Mouse (Mus musculus) embryonic fibroblast, embryonic 13.5 days (primary cell): ENCODE measurements at regions not wholly inside any gene's neighbourhood (a gene's known extent, or its start where the extent isn't known, plus 50 kb on each side); places are given as distances from the start of the nearest gene placed in this dataset.

Experiments used
- CTCF ChIP-seq: IDR thresholded peaks from 2 replicates; pipeline ENCODE4 v1.5.1; 2011; ENCODE audit warnings: mild to moderate bottlenecking, control low read depth, low read length, moderate library complexity, borderline replicate concordance; ENCODE audit not compliant: insufficient read depth
- POLR2A ChIP-seq: IDR thresholded peaks from 2 replicates; pipeline ENCODE4 v1.6.1; 2011; ENCODE audit warnings: low read depth, mild to moderate bottlenecking, control low read depth, low read length, moderate library complexity

DNA sequence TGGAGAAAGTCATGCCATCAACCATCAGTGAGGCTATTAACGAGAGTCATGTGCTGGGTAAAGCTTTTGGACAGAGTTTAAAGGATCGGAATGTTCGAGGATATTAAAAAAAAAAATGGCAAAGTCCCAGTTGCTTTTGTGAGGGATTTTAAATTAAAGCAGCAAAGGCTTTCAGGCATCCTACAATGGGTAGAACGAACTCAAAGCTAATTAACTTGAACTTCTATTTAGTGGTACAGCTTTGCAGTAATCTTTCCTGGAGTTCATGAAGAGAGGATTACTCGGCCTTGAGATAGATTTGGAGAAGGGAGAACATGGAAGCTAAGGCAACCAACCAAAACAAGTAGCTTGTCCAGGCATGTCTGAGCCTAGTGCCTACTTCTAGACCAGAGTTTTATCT is 676.7 kb upstream of the Adamts5 start:
- TF ChIP-seq POLR2A (no peak), CTCF (no peak)
